Mouse (Mus musculus) embryonic facial prominence, embryonic 14.5 days (tissue): ENCODE measurements around the gene Syt16. TPM values are rescaled to one million over a fixed set of nuclear protein-coding genes. Genes with fewer than 3 reads are reported as not detected.

Experiments used
- ATAC-seq: fragments of 200-750 bp; cut with Nextera tagmentation; 2 replicates; pipeline ENCODE4 v1.8.0; 2017; ENCODE audit warnings: low read depth, moderate number of reproducible peaks, moderate TSS enrichment
- DNase-seq: peaks from one replicate; pipeline ENCODE4 v3.0.0-alpha.2; 2015; ENCODE audit warnings: low spot score
- H3K27ac ChIP-seq: fragments of 300-500 bp; sonication (generic); replicated peaks from 2 replicates; pipeline ENCODE4 v1.5.1; 2014; ENCODE audit warnings: low read depth, mild to moderate bottlenecking, low read length, moderate library complexity
- H3K27me3 ChIP-seq: fragments of 300-500 bp; sonication (generic); replicated peaks from 2 replicates; pipeline ENCODE4 v1.6.1; 2014; ENCODE audit warnings: low read length; ENCODE audit not compliant: control insufficient read depth, insufficient read depth
- H3K36me3 ChIP-seq: fragments of 300-500 bp; sonication (generic); 2 replicates; pipeline ENCODE4 v1.6.1; 2014; ENCODE audit warnings: low read length, mixed read lengths; ENCODE audit not compliant: control insufficient read depth, insufficient read depth
- H3K4me1 ChIP-seq: fragments of 300-500 bp; sonication (generic); 2 replicates; pipeline ENCODE4 v1.6.1; 2014; ENCODE audit warnings: antibody characterized with exemption, low read length; ENCODE audit not compliant: control insufficient read depth, insufficient read depth
- H3K4me2 ChIP-seq: fragments of 300-500 bp; sonication (generic); 2 replicates; pipeline ENCODE4 v1.6.1; 2014; ENCODE audit warnings: low read depth, mild to moderate bottlenecking, low read length, moderate library complexity, mixed read lengths
- H3K4me3 ChIP-seq: fragments of 300-500 bp; sonication (generic); 2 replicates; pipeline ENCODE4 v1.5.1; 2014; ENCODE audit warnings: low read depth, mild to moderate bottlenecking, low read length
- H3K9ac ChIP-seq: fragments of 300-500 bp; sonication (generic); 2 replicates; pipeline ENCODE4 v1.6.1; 2014; ENCODE audit warnings: low read depth, mild to moderate bottlenecking, low read length, moderate library complexity, mixed read lengths
- H3K9me3 ChIP-seq: fragments of 300-500 bp; sonication (generic); 2 replicates; pipeline ENCODE4 v1.6.1; 2016; ENCODE audit warnings: low read length; ENCODE audit not compliant: control insufficient read depth
- WGBS: fragments of 180-500 bp; shearing (Covaris S2); extraction: QIAGEN DNeasy Blood & Tissue Kit; methylation state at CpG from one replicate; pipeline ENCODE4 v1.1.7; 2014; 5-methylcytosine and 5-hydroxymethylcytosine counted together
- polyA plus RNA-seq: library from polyadenylated mRNA; unstranded; fragments of >200 nt; fragmentation: Nextera tagmentation; extraction: Ambion mirVana; gene quantifications from 2 replicates; pipeline ENCODE4 v1.2.1, GENCODE M21; 2014

The Syt16 gene
- polyA plus RNA-seq, 1 experiment from 2014 or later = 5.5 TPM

- Histone ChIP-seq H3K36me3 (no peaks in the 10 kb centered on the region), H3K27me3 (no peaks in the 10 kb centered on the region), H3K9ac (no peak overlapping the region), H3K9me3 (no peaks in the 10 kb centered on the region), H3K4me2 (no peak overlapping the region), H3K27ac (no peak overlapping the region), H3K4me1 (no peaks in the 10 kb centered on the region), H3K4me3 (no peak overlapping the region)
- no peak for ATAC-seq
- no peak for DNase-seq
- 56% methylated on average over 4 of the region's 4 CpGs for WGBS
These were observed 78.6 kb downstream of the Syt16 start for GRCm38 (mm10) chr12:74076091-74076490.

- ATAC-seq (no peak), DNase-seq (no peak)
- H3K4me2 ChIP-seq = no peak overlapping the region
- H3K27ac ChIP-seq = no peak overlapping the region
- 79% methylated on average over 3 of the region's 3 CpGs for WGBS
- no peak overlapping the region for H3K4me3 ChIP-seq
- no peaks in the 10 kb centered on the region for H3K9me3 ChIP-seq
- no peaks in the 10 kb centered on the region for H3K4me1 ChIP-seq
- H3K36me3 ChIP-seq = no peaks in the 10 kb centered on the region
- no peaks in the 10 kb centered on the region for H3K27me3 ChIP-seq
- no peak overlapping the region for H3K9ac ChIP-seq
These were observed 83.7 kb downstream of the Syt16 start for GRCm38 (mm10) chr12:74081122-74081521.

- no peak overlapping the region for H3K4me3 ChIP-seq
- H3K4me2 ChIP-seq = no peak overlapping the region
- H3K9me3 ChIP-seq = no peaks in the 10 kb centered on the region
- DNase-seq (no peak), ATAC-seq (no peak)
- no peak overlapping the region for H3K9ac ChIP-seq
- no peaks in the 10 kb centered on the region for H3K27me3 ChIP-seq
- H3K27ac ChIP-seq = no peak overlapping the region
- 92% methylated on average over 5 of the region's 5 CpGs for WGBS
- H3K36me3 ChIP-seq = no peaks in the 10 kb centered on the region
- H3K4me1 ChIP-seq = no peaks in the 10 kb centered on the region
These were observed 86.9 kb downstream of the Syt16 start for GRCm38 (mm10) chr12:74084389-74084788.

GRCm38 (mm10) chr12:74087086-74087485 lies 89.6 kb downstream of the Syt16 start:
- H3K4me1 ChIP-seq = no peaks in the 10 kb centered on the region
- no peak overlapping the region for H3K4me2 ChIP-seq
- no peaks in the 10 kb centered on the region for H3K36me3 ChIP-seq
- H3K27ac ChIP-seq = no peak overlapping the region
- H3K27me3 ChIP-seq = no peaks in the 10 kb centered on the region
- DNase-seq (no peak), ATAC-seq (no peak)
- no peaks in the 10 kb centered on the region for H3K9me3 ChIP-seq
- no peak overlapping the region for H3K4me3 ChIP-seq
- WGBS = 56% methylated on average over 8 of the region's 8 CpGs
- no peak overlapping the region for H3K9ac ChIP-seq

GRCm38 (mm10) chr12:74089342-74090131 lies 92.1 kb downstream of the Syt16 start:
- Histone ChIP-seq H3K4me3 (no peak overlapping the region), H3K9ac (no peak overlapping the region), H3K27ac (no peak overlapping the region), H3K4me1 (no peaks in the 10 kb centered on the region), H3K9me3 (no peaks in the 10 kb centered on the region), H3K36me3 (no peaks in the 10 kb centered on the region), H3K27me3 (no peaks in the 10 kb centered on the region), H3K4me2 (no peak overlapping the region)
- ATAC-seq (no peak), DNase-seq (no peak)
- 89% methylated on average over 1 of the region's 1 CpGs for WGBS

- H3K36me3 ChIP-seq = no peaks in the 10 kb centered on the region
- no peaks in the 10 kb centered on the region for H3K27me3 ChIP-seq
- no peaks in the 10 kb centered on the region for H3K9me3 ChIP-seq
- no peak overlapping the region for H3K4me2 ChIP-seq
- no peak overlapping the region for H3K9ac ChIP-seq
- H3K4me3 ChIP-seq = no peak overlapping the region
- DNase-seq (no peak), ATAC-seq (no peak)
- H3K4me1 ChIP-seq = no peaks in the 10 kb centered on the region
- 59% methylated on average over 5 of the region's 5 CpGs for WGBS
- no peak overlapping the region for H3K27ac ChIP-seq
These were observed 95.1 kb downstream of the Syt16 start for GRCm38 (mm10) chr12:74092546-74092945.

- Histone ChIP-seq H3K27ac (no peak overlapping the region), H3K9me3 (no peaks in the 10 kb centered on the region), H3K4me3 (no peak overlapping the region), H3K36me3 (no peaks in the 10 kb centered on the region), H3K4me1 (no peaks in the 10 kb centered on the region), H3K9ac (no peak overlapping the region), H3K4me2 (no peak overlapping the region), H3K27me3 (no peaks in the 10 kb centered on the region)
- no peak for ATAC-seq
- 77% methylated on average over 8 of the region's 8 CpGs for whole genome bisulfite sequencing
- DNase-seq = no peak
These were observed 95.6 kb downstream of the Syt16 start for GRCm38 (mm10) chr12:74093110-74093509.

- Histone ChIP-seq H3K4me2 (no peak overlapping the region), H3K4me3 (no peak overlapping the region), H3K9ac (no peak overlapping the region), H3K36me3 (no peaks in the 10 kb centered on the region), H3K4me1 (no peaks in the 10 kb centered on the region), H3K27me3 (no peaks in the 10 kb centered on the region), H3K9me3 (no peaks in the 10 kb centered on the region), H3K27ac (no peak overlapping the region)
- ATAC-seq = no peak
- WGBS = 77% methylated on average over 5 of the region's 5 CpGs
- DNase-seq = no peak
These were observed 97.2 kb downstream of the Syt16 start for GRCm38 (mm10) chr12:74094701-74095100.
